Mouse (Mus musculus) liver, embryonic 12.5 days (tissue): ENCODE results near the gene Trpv2. TPM values are rescaled to one million over a fixed set of nuclear protein-coding genes. Genes with fewer than 3 reads are reported as not detected.
A peak's percentile ranks its signal among the peaks of the same experiment; 100 is the strongest.

ENCODE experiments used
- ATAC-seq: fragments of 200-750 bp; cut with Nextera tagmentation; 2 replicates; pipeline ENCODE4 v1.8.0; 2017; ENCODE audit warnings: moderate number of reproducible peaks, mild to moderate bottlenecking, moderate library complexity
- H3K27ac ChIP-seq: fragments of 300-500 bp; sonication (generic); 2 replicates; pipeline ENCODE4 v1.5.1; 2016; ENCODE audit warnings: mild to moderate bottlenecking
- H3K27me3 ChIP-seq: fragments of 300-500 bp; sonication (generic); replicated peaks from 2 replicates; pipeline ENCODE4 v1.6.1; 2016; ENCODE audit warnings: mild to moderate bottlenecking, moderate library complexity
- H3K36me3 ChIP-seq: fragments of 300-500 bp; sonication (generic); 2 replicates; pipeline ENCODE4 v1.6.1; 2016; ENCODE audit warnings: mild to moderate bottlenecking, moderate library complexity
- H3K4me1 ChIP-seq: fragments of 300-500 bp; sonication (generic); 2 replicates; pipeline ENCODE4 v1.6.1; 2016
- H3K4me2 ChIP-seq: fragments of 300-500 bp; sonication (generic); 2 replicates; pipeline ENCODE4 v1.6.1; 2016; ENCODE audit warnings: mild to moderate bottlenecking, moderate library complexity
- H3K4me3 ChIP-seq: fragments of 300-500 bp; sonication (generic); 2 replicates; pipeline ENCODE4 v1.5.1; 2016; ENCODE audit warnings: mild to moderate bottlenecking, moderate library complexity
- H3K9ac ChIP-seq: fragments of 300-500 bp; sonication (generic); 2 replicates; pipeline ENCODE4 v1.6.1; 2016; ENCODE audit warnings: mild to moderate bottlenecking, moderate library complexity
- H3K9me3 ChIP-seq: fragments of 300-500 bp; sonication (generic); replicated peaks from 2 replicates; pipeline ENCODE4 v1.6.1; 2016; ENCODE audit warnings: mild to moderate bottlenecking, moderate library complexity
- WGBS: fragments of 180-500 bp; shearing (Covaris S2); methylation state at CpG from one replicate; pipeline ENCODE4 v1.1.7; 2016; ENCODE audit not compliant: insufficient replicate concordance; 5-methylcytosine and 5-hydroxymethylcytosine counted together
- polyA plus RNA-seq: library from polyadenylated mRNA; unstranded; fragments of >200 nt; fragmentation: Nextera tagmentation; extraction: Ambion mirVana; gene quantifications from 2 replicates; pipeline ENCODE4 v1.2.1, GENCODE M21; 2016

The Trpv2 gene
- 8.0 and 9.0 TPM in 2 replicates for polyA plus RNA-seq

GRCm38 (mm10) chr11:62573959-62574702 lies at the start of gene Trpv2:
TSS of gene Trpv2 (plus strand) at chr11:62574486.
- 59% methylated on average over 6 of the region's 6 CpGs for WGBS
- no peaks in the 10 kb centered on the region for H3K27me3 ChIP-seq
- ATAC-seq, result no peak
- H3K9me3 ChIP-seq, result no peaks in the 10 kb centered on the region
- peaks cover 48% of the 10 kb centered on the region for H3K4me1 ChIP-seq
- H3K36me3 ChIP-seq, result no peaks in the 10 kb centered on the region
- peak within 1 kb of the TSS; percentile 64 for H3K4me3 ChIP-seq
- H3K27ac ChIP-seq, result peak within 1 kb of the TSS; percentile 13; the same call in 1 of the 2 replicates
- peak within 1 kb of the TSS; percentile 66; the same call in 1 of the 2 replicates for H3K9ac ChIP-seq
- peak within 1 kb of the TSS; percentile 95 for H3K4me2 ChIP-seq

- no peak overlapping the region for H3K4me3 ChIP-seq
- H3K9ac ChIP-seq, result no peak overlapping the region
- ATAC-seq, result no peak
- peaks cover 22% of the 10 kb centered on the region for H3K4me1 ChIP-seq
- no peak overlapping the region for H3K27ac ChIP-seq
- H3K27me3 ChIP-seq, result peaks cover 14% of the 10 kb centered on the region
- 84% methylated on average over 8 of the region's 8 CpGs for WGBS
- no peaks in the 10 kb centered on the region for H3K9me3 ChIP-seq
- peak overlapping the region; percentile 98 for H3K4me2 ChIP-seq
- peaks cover 22% of the 10 kb centered on the region for H3K36me3 ChIP-seq
Observed at GRCm38 (mm10) chr11:62537089-62537488, 37.2 kb upstream of the Trpv2 start.

- 26% methylated on average over 7 of the region's 7 CpGs for WGBS
- no peak overlapping the region for H3K27ac ChIP-seq
- H3K27me3 ChIP-seq, result peaks cover 14% of the 10 kb centered on the region
- H3K9ac ChIP-seq, result no peak overlapping the region
- no peak for ATAC-seq
- H3K4me2 ChIP-seq, result peak overlapping the region; percentile 98
- peaks cover 19% of the 10 kb centered on the region for H3K36me3 ChIP-seq
- H3K9me3 ChIP-seq, result no peaks in the 10 kb centered on the region
- peaks cover 22% of the 10 kb centered on the region for H3K4me1 ChIP-seq
- peak overlapping the region; percentile 85; the same call in 1 of the 2 replicates for H3K4me3 ChIP-seq
Observed at GRCm38 (mm10) chr11:62537590-62537989, 36.7 kb upstream of the Trpv2 start.

- peak overlapping the region; percentile 81 for H3K27ac ChIP-seq
- peaks cover 17% of the 10 kb centered on the region for H3K27me3 ChIP-seq
- H3K36me3 ChIP-seq, result peaks cover 16% of the 10 kb centered on the region
- under 1% methylated on average over 71 of the region's 73 CpGs for WGBS
- peaks cover 22% of the 10 kb centered on the region for H3K4me1 ChIP-seq
- peak overlapping the region; percentile 85 for H3K4me3 ChIP-seq
- H3K9me3 ChIP-seq, result no peaks in the 10 kb centered on the region
- peak overlapping the region; percentile 98 for H3K4me2 ChIP-seq
- H3K9ac ChIP-seq, result peak overlapping the region; percentile 95
- ATAC-seq, result peak; percentile 83
Observed at GRCm38 (mm10) chr11:62538321-62539088, 35.8 kb upstream of the Trpv2 start.

- peak; percentile 78 for ATAC-seq
- H3K4me1 ChIP-seq, result peaks cover 22% of the 10 kb centered on the region
- peak within 1 kb of the TSS; percentile 85 for H3K4me3 ChIP-seq
- H3K36me3 ChIP-seq, result peaks cover 11% of the 10 kb centered on the region; the same call in 1 of the 2 replicates
- H3K9me3 ChIP-seq, result no peaks in the 10 kb centered on the region
- H3K27ac ChIP-seq, result peak within 1 kb of the TSS; percentile 81
- H3K27me3 ChIP-seq, result peaks cover 17% of the 10 kb centered on the region
- peak within 1 kb of the TSS; percentile 95 for H3K9ac ChIP-seq
- H3K4me2 ChIP-seq, result peak within 1 kb of the TSS; percentile 98
- WGBS, result 8% methylated on average over 55 of the region's 57 CpGs
Observed at GRCm38 (mm10) chr11:62539089-62539890, 35.0 kb upstream of the Trpv2 start, which contains the start of gene Cenpv. TSS of gene Cenpv (minus strand) at chr11:62539261.

- no peak overlapping the region for H3K4me3 ChIP-seq
- H3K27ac ChIP-seq, result no peak overlapping the region
- H3K4me1 ChIP-seq, result peaks cover 22% of the 10 kb centered on the region
- no peak overlapping the region for H3K4me2 ChIP-seq
- peaks cover 17% of the 10 kb centered on the region for H3K27me3 ChIP-seq
- peaks cover 6% of the 10 kb centered on the region; the same call in 1 of the 2 replicates for H3K36me3 ChIP-seq
- no peak overlapping the region for H3K9ac ChIP-seq
- no peaks in the 10 kb centered on the region for H3K9me3 ChIP-seq
- no peak for ATAC-seq
- 64% methylated on average over 7 of the region's 7 CpGs for WGBS
Observed at GRCm38 (mm10) chr11:62540167-62540566, 34.1 kb upstream of the Trpv2 start.

GRCm38 (mm10) chr11:62540969-62541368 lies 33.3 kb upstream of the Trpv2 start:
- no peak for ATAC-seq
- H3K4me2 ChIP-seq, result no peak overlapping the region
- H3K4me1 ChIP-seq, result peaks cover 22% of the 10 kb centered on the region
- 64% methylated on average over 2 of the region's 2 CpGs for WGBS
- no peak overlapping the region for H3K9ac ChIP-seq
- H3K27me3 ChIP-seq, result peaks cover 17% of the 10 kb centered on the region
- no peak overlapping the region for H3K4me3 ChIP-seq
- no peaks in the 10 kb centered on the region for H3K9me3 ChIP-seq
- H3K27ac ChIP-seq, result no peak overlapping the region
- no peaks in the 10 kb centered on the region for H3K36me3 ChIP-seq

GRCm38 (mm10) chr11:62541581-62541980 lies 32.7 kb upstream of the Trpv2 start:
- Histone ChIP-seq H3K27ac (no peak overlapping the region), H3K27me3 (peaks cover 17% of the 10 kb centered on the region), H3K9ac (no peak overlapping the region), H3K4me1 (peaks cover 22% of the 10 kb centered on the region), H3K36me3 (no peaks in the 10 kb centered on the region), H3K4me2 (no peak overlapping the region), H3K4me3 (no peak overlapping the region), H3K9me3 (no peaks in the 10 kb centered on the region)
- WGBS, result 59% methylated on average over 8 of the region's 8 CpGs
- ATAC-seq, result no peak

GRCm38 (mm10) chr11:62543991-62544390 lies 30.3 kb upstream of the Trpv2 start:
- Histone ChIP-seq H3K4me1 (peaks cover 11% of the 10 kb centered on the region), H3K27ac (no peak overlapping the region), H3K9ac (no peak overlapping the region), H3K36me3 (no peaks in the 10 kb centered on the region), H3K27me3 (peaks cover 15% of the 10 kb centered on the region), H3K9me3 (no peaks in the 10 kb centered on the region), H3K4me3 (no peak overlapping the region), H3K4me2 (no peak overlapping the region)
- 73% methylated on average over 3 of the region's 3 CpGs for WGBS
- ATAC-seq, result no peak

- H3K4me2 ChIP-seq, result peak overlapping the region; percentile 99
- no peaks in the 10 kb centered on the region for H3K9me3 ChIP-seq
- peaks cover 40% of the 10 kb centered on the region for H3K4me1 ChIP-seq
- peaks cover 22% of the 10 kb centered on the region for H3K36me3 ChIP-seq
- WGBS, result 22% methylated on average over 5 of the region's 5 CpGs
- no peaks in the 10 kb centered on the region for H3K27me3 ChIP-seq
- peak overlapping the region; percentile 82 for H3K4me3 ChIP-seq
- ATAC-seq, result no peak
- peak overlapping the region; percentile 98 for H3K27ac ChIP-seq
- peak overlapping the region; percentile 94 for H3K9ac ChIP-seq
Observed at GRCm38 (mm10) chr11:62549782-62550181, 24.5 kb upstream of the Trpv2 start.

- Histone ChIP-seq H3K4me2 (peak overlapping the region; percentile 99), H3K4me1 (peaks cover 45% of the 10 kb centered on the region), H3K36me3 (peaks cover 27% of the 10 kb centered on the region), H3K4me3 (peak overlapping the region; percentile 82), H3K9ac (peak overlapping the region; percentile 94), H3K27ac (peak overlapping the region; percentile 98), H3K27me3 (no peaks in the 10 kb centered on the region), H3K9me3 (no peaks in the 10 kb centered on the region)
- WGBS, result 1% methylated on average over 11 of the region's 11 CpGs
- ATAC-seq, result peak; percentile 67
Observed at GRCm38 (mm10) chr11:62550227-62550685, 24.0 kb upstream of the Trpv2 start.
